Mouse (Mus musculus) cortical plate, adult 2 months (tissue): ENCODE measurements around the gene Epc2.

Experiments used
- CTCF ChIP-seq: fragments of 200-500 bp; IDR thresholded peaks from 2 replicates; pipeline ENCODE4 v1.5.1; 2011; ENCODE audit warnings: mild to moderate bottlenecking, control low read depth, low read length; ENCODE audit not compliant: insufficient read depth; ENCODE audit errors: extremely low read depth
- POLR2A ChIP-seq: fragments of 200-500 bp; IDR thresholded peaks from 2 replicates; pipeline ENCODE4 v1.6.1; 2011; ENCODE audit warnings: mild to moderate bottlenecking, low read length, control low read depth; ENCODE audit not compliant: insufficient read depth; ENCODE audit errors: extremely low read depth

- TF ChIP-seq CTCF (no peak), POLR2A (no peak)
Observed at GRCm38 (mm10) chr2:49457797-49458196, 6.5 kb downstream of the Epc2 start.
